Mouse (Mus musculus) G1E (cell line): ENCODE measurements around the gene Tespa1. TPM values are rescaled to one million over a fixed set of nuclear protein-coding genes. Genes with fewer than 3 reads are reported as not detected.
"Not testable (repeated sequence)": the region's sequence is repeated elsewhere in the genome, so short reads cannot be mapped to it uniquely, and the experiment has no call there.

Experiments used
- ATAC-seq: 2 replicates; pipeline ENCODE4 v1.8.0; 2016; ENCODE audit warnings: mild to moderate bottlenecking; ENCODE audit not compliant: insufficient number of reproducible peaks, poor library complexity, low FRiP score, severe bottlenecking; ENCODE audit errors: extremely low read depth
- DNase-seq: peaks from one replicate; pipeline ENCODE4 v3.0.0; 2012; ENCODE audit warnings: low spot score
- H3K27me3 ChIP-seq: 2 replicates; pipeline ENCODE4 v1.6.1; 2012; ENCODE audit warnings: mild to moderate bottlenecking, low read length, inconsistent platforms; ENCODE audit not compliant: insufficient read depth
- H3K36me3 ChIP-seq: replicated peaks from 2 replicates; pipeline ENCODE3; 2012; ENCODE audit warnings: mild to moderate bottlenecking, inconsistent platforms
- H3K4me1 ChIP-seq: 2 replicates; pipeline ENCODE4 v1.6.1; 2012; ENCODE audit warnings: low read depth, low read length, inconsistent platforms, mixed read lengths; ENCODE audit not compliant: insufficient read depth
- H3K4me3 ChIP-seq: 2 replicates; pipeline ENCODE4 v1.5.1; 2012; ENCODE audit warnings: low read depth, mild to moderate bottlenecking, inconsistent platforms, low read length, moderate library complexity, mixed read lengths
- H3K9me3 ChIP-seq: replicated peaks from 2 replicates; pipeline ENCODE4 v1.6.1; 2012; ENCODE audit warnings: inconsistent platforms
- CTCF ChIP-seq: IDR thresholded peaks from 2 replicates; pipeline ENCODE4 v1.5.1; 2012; ENCODE audit warnings: low read depth, low read length, inconsistent platforms, mixed read lengths
- GATA1 ChIP-seq: IDR thresholded peaks from 2 replicates; pipeline ENCODE4 v1.6.1; 2012; ENCODE audit warnings: borderline replicate concordance, low read length, inconsistent platforms, mixed read lengths
- GATA2 ChIP-seq: IDR thresholded peaks from 2 replicates; pipeline ENCODE4 v1.6.1; 2012; ENCODE audit warnings: low read depth, low read length, inconsistent platforms, borderline replicate concordance
- POLR2AphosphoS5 ChIP-seq: IDR thresholded peaks from 2 replicates; pipeline ENCODE4 v1.6.1; 2012; ENCODE audit warnings: low read depth, low read length, inconsistent platforms; ENCODE audit not compliant: insufficient replicate concordance
- TAL1 ChIP-seq: conservative IDR thresholded peaks from 2 replicates; pipeline ENCODE4 v1.6.1; 2012; ENCODE audit warnings: low read depth, low read length, inconsistent platforms, mixed read lengths
- polyA plus RNA-seq: library from polyadenylated mRNA; stranded (reverse); fragments of >175 nt; gene quantifications from 2 replicates; pipeline ENCODE4 v1.2.3, GENCODE M21; 2012
- total RNA-seq, 2 experiments: library from RNA; stranded (forward) in 1 of 2; stranded (reverse) in 1 of 2; fragments of 200-1000 nt in 1 of 2; fragments of >200 nt in 1 of 2; fragmentation: Nextera tagmentation in 1 of 2; gene quantifications; 2 replicates each; pipeline ENCODE4 v1.2.3; 2014 to 2017

Tespa1 gene
- total and polyA plus RNA-seq, 3 experiments = 7.4 to 340 (median 209) TPM

DNA sequence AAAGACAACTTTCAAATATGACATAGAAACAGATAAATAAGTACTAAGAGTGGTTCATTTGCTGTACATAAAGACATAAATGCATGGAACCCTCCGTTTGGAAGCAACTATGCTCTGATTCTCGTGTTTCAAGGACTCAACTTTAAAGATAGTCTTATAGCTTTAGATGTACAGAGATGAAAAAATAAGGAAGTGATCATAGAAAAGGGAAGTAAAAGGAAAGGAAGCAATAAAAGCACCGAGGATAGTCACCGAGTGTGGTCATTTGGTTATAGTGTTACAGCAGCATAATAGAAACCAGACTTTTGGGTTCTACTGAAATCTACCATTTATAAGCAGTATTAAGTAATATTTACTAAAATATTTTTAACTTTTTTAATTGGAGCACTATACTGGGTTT, 4.0 kb upstream of the Tespa1 start:
- no peaks in the 10 kb centered on the region for H3K9me3 ChIP-seq
- TF ChIP-seq POLR2AphosphoS5 = no peak
- no peak for TF ChIP-seq CTCF
- TF ChIP-seq TAL1 = no peak
- TF ChIP-seq GATA2 = no peak
- peaks cover 40% of the 10 kb centered on the region for H3K4me1 ChIP-seq
- no peaks in the 10 kb centered on the region for H3K36me3 ChIP-seq
- no peak overlapping the region for H3K4me3 ChIP-seq
- no peaks in the 10 kb centered on the region for H3K27me3 ChIP-seq
- DNase-seq (peak; percentile 12), ATAC-seq (peak; percentile 54)

DNA sequence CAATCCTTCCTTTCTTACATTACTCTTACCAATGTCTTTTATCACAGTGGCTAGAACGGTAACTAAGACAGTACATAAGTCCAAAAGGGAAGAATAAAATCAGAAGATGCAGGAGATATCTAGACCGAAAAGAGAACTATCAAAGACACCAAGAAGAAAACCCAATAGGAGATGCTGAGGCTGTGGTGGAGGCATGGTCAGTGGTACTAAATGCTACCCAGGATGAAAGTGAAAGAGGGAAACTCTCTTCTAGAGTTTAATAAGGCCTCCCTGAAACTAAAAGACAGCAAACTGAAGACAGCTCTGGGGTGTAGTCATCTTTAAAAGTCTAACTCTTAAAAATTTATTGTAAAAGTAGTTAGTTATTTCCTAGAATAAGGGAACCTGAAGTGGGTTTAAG, 2.0 kb upstream of the Tespa1 start:
- Histone ChIP-seq H3K9me3 (no peaks in the 10 kb centered on the region), H3K4me1 (peaks cover 41% of the 10 kb centered on the region), H3K36me3 (no peaks in the 10 kb centered on the region), H3K4me3 (no peak overlapping the region), H3K27me3 (no peaks in the 10 kb centered on the region)
- TF ChIP-seq GATA2 (no peak), TAL1 (no peak), GATA1 (no peak), POLR2AphosphoS5 (no peak), CTCF (no peak)
- ATAC-seq (no peak), DNase-seq (no peak)

DNA sequence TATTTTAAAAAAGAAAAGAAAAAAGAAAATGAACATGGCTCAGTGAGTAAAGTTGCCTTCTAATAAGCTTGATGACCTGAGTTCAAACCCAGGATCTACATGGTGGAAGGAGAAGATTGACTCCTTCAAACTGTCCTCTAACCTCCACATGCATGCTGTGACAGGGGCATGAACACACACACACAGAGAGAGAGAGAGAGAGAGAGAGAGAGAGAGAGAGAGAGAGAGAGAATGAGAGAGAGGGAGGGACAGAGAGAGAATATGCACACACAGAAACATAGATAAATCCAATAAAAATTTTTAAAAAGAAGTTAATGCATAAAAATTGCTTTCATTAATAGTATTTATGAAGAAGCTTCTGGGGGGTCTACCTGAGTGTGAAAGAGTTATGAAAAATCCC, 608 bp upstream of the Tespa1 start:
- Histone ChIP-seq H3K27me3 (no peaks in the 10 kb centered on the region), H3K4me3 (no peak overlapping the region), H3K9me3 (no peaks in the 10 kb centered on the region), H3K36me3 (peaks cover 3% of the 10 kb centered on the region), H3K4me1 (peaks cover 42% of the 10 kb centered on the region)
- no peak for TF ChIP-seq CTCF
- no peak for TF ChIP-seq POLR2AphosphoS5
- TF ChIP-seq TAL1 = no peak
- no peak for TF ChIP-seq GATA2
- TF ChIP-seq GATA1 = no peak
- no peak for DNase-seq
- no peak for ATAC-seq

DNA sequence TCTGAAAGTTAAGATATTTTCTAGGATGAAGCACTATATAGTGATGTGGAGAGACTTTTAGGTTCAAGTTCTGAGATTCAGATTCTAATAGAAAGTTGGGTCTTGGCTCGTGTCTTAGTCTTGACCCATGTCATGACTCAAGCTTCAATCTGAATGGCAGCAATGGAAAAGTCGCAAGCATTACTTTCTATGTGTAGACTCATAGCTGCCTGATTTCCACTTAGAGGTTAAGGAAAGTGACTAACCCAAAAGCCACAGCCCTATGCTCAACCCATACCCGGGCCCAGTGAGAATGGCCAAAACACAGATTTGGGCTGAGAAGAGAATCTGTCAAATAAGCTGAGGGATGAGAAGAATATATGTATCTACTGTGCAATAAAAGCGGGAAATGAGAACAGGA, 1.6 kb downstream of the Tespa1 start:
- no peaks in the 10 kb centered on the region for H3K9me3 ChIP-seq
- ATAC-seq (no peak), DNase-seq (no peak)
- TF ChIP-seq CTCF = no peak
- TF ChIP-seq GATA1 = no peak
- TF ChIP-seq TAL1 = no peak
- no peak for TF ChIP-seq POLR2AphosphoS5
- no peak for TF ChIP-seq GATA2
- no peak overlapping the region for H3K4me3 ChIP-seq
- H3K27me3 ChIP-seq = no peaks in the 10 kb centered on the region
- peaks cover 33% of the 10 kb centered on the region for H3K4me1 ChIP-seq
- H3K36me3 ChIP-seq = peaks cover 3% of the 10 kb centered on the region

DNA sequence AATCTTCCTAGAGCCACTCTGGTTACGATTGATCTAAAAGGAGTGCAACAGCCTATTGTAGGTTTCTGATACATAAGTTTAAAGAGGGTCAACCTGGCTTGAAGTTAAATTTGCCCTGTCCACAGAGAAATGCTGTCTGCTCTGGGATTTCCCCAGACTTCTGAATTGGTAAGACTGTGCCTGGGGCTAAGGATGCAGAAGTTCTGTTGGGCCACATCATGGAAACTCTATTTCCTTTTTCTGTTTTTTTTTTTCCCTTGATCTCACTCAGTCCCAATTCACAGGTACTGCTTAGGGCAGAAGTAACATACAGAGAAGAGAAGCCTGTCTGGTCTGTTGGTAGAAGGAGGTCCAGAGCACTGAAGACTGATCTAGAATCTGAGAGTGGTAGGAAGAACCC, 8.0 kb downstream of the Tespa1 start:
- ATAC-seq (no peak), DNase-seq (no peak)
- peaks cover 5% of the 10 kb centered on the region for H3K4me1 ChIP-seq
- TF ChIP-seq TAL1 = no peak
- TF ChIP-seq POLR2AphosphoS5 = no peak
- TF ChIP-seq GATA1 = no peak
- TF ChIP-seq CTCF = no peak
- TF ChIP-seq GATA2 = no peak
- H3K36me3 ChIP-seq = peaks cover 28% of the 10 kb centered on the region
- H3K27me3 ChIP-seq = no peaks in the 10 kb centered on the region
- H3K9me3 ChIP-seq = no peaks in the 10 kb centered on the region
- no peak overlapping the region for H3K4me3 ChIP-seq

DNA sequence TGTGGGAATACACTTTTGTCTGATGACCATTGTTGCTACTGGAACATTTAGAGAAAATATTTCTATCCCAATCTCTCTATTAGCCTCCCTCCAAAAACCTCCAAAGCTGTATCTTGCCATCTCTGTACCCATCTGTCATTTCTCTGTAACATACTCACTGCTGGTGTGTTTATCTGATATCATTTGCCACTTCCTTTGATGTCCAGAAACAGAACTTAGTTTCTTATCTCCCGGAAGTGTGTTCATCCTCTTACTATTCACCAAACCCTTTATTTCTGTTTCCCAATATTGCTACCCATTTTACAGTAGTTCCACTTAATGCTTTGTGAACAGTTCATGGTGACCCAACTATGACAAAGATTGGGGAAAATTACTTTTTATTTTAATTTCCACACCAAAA, 13.7 kb downstream of the Tespa1 start:
- H3K27me3 ChIP-seq = no peaks in the 10 kb centered on the region
- peaks cover 21% of the 10 kb centered on the region for H3K4me1 ChIP-seq
- DNase-seq = no peak
- TF ChIP-seq GATA1 = no peak
- TF ChIP-seq GATA2 = no peak
- no peak for TF ChIP-seq POLR2AphosphoS5
- TF ChIP-seq TAL1 = no peak
- TF ChIP-seq CTCF = no peak
- ATAC-seq = peak; percentile 92
- no peaks in the 10 kb centered on the region for H3K9me3 ChIP-seq
- H3K36me3 ChIP-seq = peaks cover 24% of the 10 kb centered on the region
- no peak overlapping the region for H3K4me3 ChIP-seq

DNA sequence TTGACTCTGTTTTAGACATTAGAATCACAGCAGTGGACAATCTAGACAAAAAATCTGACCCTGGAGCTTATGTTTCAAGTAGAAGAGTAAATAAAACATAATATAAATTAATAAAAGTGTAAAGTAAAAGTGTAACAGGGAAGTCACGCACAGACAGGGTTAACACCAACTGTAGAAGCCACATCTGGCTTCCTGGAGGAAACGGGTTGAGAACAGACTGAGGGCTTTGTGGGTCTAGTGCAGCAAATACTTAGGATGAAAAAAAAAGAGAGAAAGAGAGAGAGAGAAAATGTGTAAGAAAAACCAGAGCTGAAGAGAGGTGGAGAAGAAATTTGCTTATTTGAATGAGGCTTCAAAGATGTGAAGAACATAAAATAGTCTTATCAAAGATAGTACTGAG, 14.9 kb downstream of the Tespa1 start:
- Histone ChIP-seq H3K4me3 (no peak overlapping the region), H3K36me3 (peaks cover 17% of the 10 kb centered on the region), H3K4me1 (peaks cover 21% of the 10 kb centered on the region), H3K27me3 (no peaks in the 10 kb centered on the region), H3K9me3 (no peaks in the 10 kb centered on the region)
- TF ChIP-seq TAL1 (no peak), POLR2AphosphoS5 (no peak), GATA1 (no peak), GATA2 (no peak), CTCF (no peak)
- ATAC-seq (no peak), DNase-seq (no peak)

DNA sequence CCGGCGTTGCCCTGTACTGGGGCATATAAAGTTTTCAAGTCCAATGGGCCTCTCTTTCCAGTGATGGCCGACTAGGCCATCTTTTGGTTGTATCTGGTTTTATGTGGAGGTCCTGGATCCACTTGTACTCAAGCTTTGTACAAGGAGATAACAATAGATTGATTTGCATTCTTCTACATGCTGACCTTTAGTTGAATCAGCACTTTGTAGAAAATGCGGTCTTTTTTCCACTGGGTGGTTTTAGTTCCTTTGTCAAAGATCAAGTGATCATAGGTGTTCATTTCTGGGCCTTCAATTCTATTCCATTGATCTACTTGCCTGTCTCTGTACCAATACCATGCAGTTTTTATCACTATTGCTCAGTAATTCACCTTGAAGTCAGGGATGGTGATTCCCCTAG, 17.4 kb downstream of the Tespa1 start:
- ATAC-seq, H3K4me3 ChIP-seq, DNase-seq, H3K27me3 ChIP-seq, H3K9me3 ChIP-seq: not testable (repeated sequence)
- H3K4me1 ChIP-seq = peaks cover 21% of the 10 kb centered on the region
- H3K36me3 ChIP-seq = peaks cover 18% of the 10 kb centered on the region
